Mouse (Mus musculus) MEL (cell line): ENCODE measurements at regions not wholly inside any gene's neighbourhood (a gene's known extent, or its start where the extent isn't known, plus 50 kb on each side); places are given as distances from the start of the nearest gene placed in this dataset.

Source experiments
- CHD2 ChIP-seq: IDR thresholded peaks from 2 replicates; pipeline ENCODE4 v1.6.1; 2011; ENCODE audit warnings: low read length, improper control_type of control experiment
- CTCF ChIP-seq, 3 experiments: IDR thresholded peaks in 2 of 3; conservative IDR thresholded peaks in 1 of 3; 2 replicates each; pipeline ENCODE4 v1.5.1; 2011 to 2012; ENCODE audit warnings: low read length in 3 of 3, low read depth in 2 of 3, mild to moderate bottlenecking in 2 of 3, improper control_type of control experiment in 1 of 3, inconsistent platforms in 1 of 3, mixed read lengths in 1 of 3, moderate library complexity in 1 of 3; ENCODE audit not compliant: control insufficient read depth in 1 of 3, insufficient read depth in 1 of 3, poor library complexity in 1 of 3, severe bottlenecking in 1 of 3
- SMC3 ChIP-seq: IDR thresholded peaks from 2 replicates; pipeline ENCODE4 v1.6.1; 2011; ENCODE audit warnings: low read depth, low read length, improper control_type of control experiment

GRCm38 (mm10) chr10:46087766-46088165 lies 510.1 kb downstream of the Hace1 start:
- TF ChIP-seq CTCF (IDR thresholded peaks at IDR 0.05 in 2 of 3, conservative IDR thresholded peaks at IDR 0.05 in 1 of 3; ENCODE audit: control insufficient read depth in 1 of 3, insufficient read depth in 1 of 3, low read depth in 2 of 3, low read length in 3 of 3, poor library complexity in 1 of 3, severe bottlenecking in 1 of 3) (no peak), CHD2 (no peak), SMC3 (no peak)
